ENCODE assay signal across 25 mouse cellular contexts in genomic region chr2:181174646-181175045, GRCm38 (mm10). TPM values are rescaled to one million over a fixed set of nuclear protein-coding genes. Genes with fewer than 3 reads are reported as not detected.
A peak's percentile ranks its signal among the peaks of the same experiment; 100 is the strongest.
DNase-seq lines count a peak whose midpoint lies in the region; ATAC-seq and TF ChIP-seq lines count a peak whose summit lies in the region.
"Had no signal": no experiment of that assay in that cellular context is flagged by ENCODE, and none has a peak within 500 bp of the region (broad histone marks: within the 10 kb centered on the region; RNA-seq: fewer than 3 reads in every experiment).

No protein-coding gene starts in this region.

- H3K4me3 ChIP-seq in left cerebral cortex, adult 2 months, result no peak overlapping the region

- intact Hi-C loops in left cerebral cortex, adult 2 months (cut with DNase I), result loop anchor here (2.0 kb wide), 1 partner anchor 18 kb away; the partner anchor contains the start of gene Eef1a2

- no peak for TF ChIP-seq CTCF in left cerebral cortex, adult 2 months (IDR thresholded peaks at IDR 0.05)

- no peak for DNase-seq in frontal cortex, postnatal 36 days (ENCODE audit: low spot score in 2 of 2)
- no peak for DNase-seq in left cerebral cortex, adult 2 months (ENCODE audit: extremely low spot score in 1 of 2, low spot score in 2 of 2)
- DNase-seq in left cerebral cortex, adult 18-20 months (ENCODE audit: low spot score in 2 of 2), result no peak
- peak; percentile 34 for DNase-seq in right cerebral cortex, adult 18-20 months
- no peak for DNase-seq in right cerebral cortex, postnatal 10 days (ENCODE audit: low spot score in 2 of 2)
- DNase-seq in brain, adult 2 months (ENCODE audit: low read depth, low spot score), result peak; percentile 69
- DNase-seq in spleen, adult 12 weeks (ENCODE audit: low spot score), result no peak
- DNase-seq: adrenal gland, adult 2 months; adrenal gland, adult 8-10 months; adrenal gland, postnatal 10 days; adrenal gland, postnatal 14 days; adrenal gland, postnatal 25 days; adrenal gland, postnatal 36 days; B cell, adult 2 months; cerebellum, adult 11 months; cerebellum, adult 11-12 months; cerebellum, adult 18-20 months had no signal

- ATAC-seq in frontal cortex, adult (ENCODE audit: low TSS enrichment), result peak; percentile 85
- ATAC-seq: activated CD4-positive, CD25-positive, alpha-beta regulatory T cell, adult 4 months; CD4-positive, CD25-positive, alpha-beta regulatory T cell, adult 4 months; Patski had no signal

- peak overlapping the region; percentile 19; the same call in 1 of the 2 replicates for H3K27ac ChIP-seq in left cerebral cortex, adult 2 months

RNA-seq across cellular contexts. Expression of gene Ppdpf, which starts 12.4 kb away (rescaled TPM):
- 10 to 100 TPM; 72.8 to 77.8 TPM for total RNA-seq in left cerebral cortex, adult 2 months (2021)
- total RNA-seq in left cerebral cortex, adult 18-20 months (2021), result 10 to 100 TPM; 74.7 to 76.8 TPM

RNA-seq across cellular contexts. Expression of gene Eef1a2, which starts 17.8 kb away (rescaled TPM):
- 1,000 to 10,000 TPM; 1,380 to 1,388 TPM for total RNA-seq in left cerebral cortex, adult 2 months (2021)
- total RNA-seq in left cerebral cortex, adult 18-20 months (2021), result 1,000 to 10,000 TPM; 1,361 to 1,429 TPM
- total RNA-seq: CH12.LX, MEL had no signal

RNA-seq across cellular contexts. Expression of gene Ptk6, which starts 27.9 kb away (rescaled TPM):
- under 1 TPM in 1 of 2 experiments, not detected in 1; 0.11 TPM for total RNA-seq in left cerebral cortex, adult 2 months (2021)
- not detected for total RNA-seq in left cerebral cortex, adult 18-20 months (2021)
- total RNA-seq: adrenal gland, adult 18-20 months; adrenal gland, postnatal 25 days; adrenal gland, postnatal 36 days; adrenal gland, postnatal 4 days; MEL had no signal

RNA-seq across cellular contexts. Expression of gene Srms, which starts 38.3 kb away (rescaled TPM):
- under 1 TPM; 0.25 to 0.26 TPM for total RNA-seq in left cerebral cortex, adult 2 months (2021)
- total RNA-seq in left cerebral cortex, adult 18-20 months (2021), result under 1 TPM; 0.33 to 0.46 TPM
- total RNA-seq: MEL had no signal

RNA-seq across cellular contexts. Expression of gene Kcnq2, which starts 39.5 kb away (rescaled TPM):
- total RNA-seq in left cerebral cortex, adult 2 months (2021), result 100 to 1,000 TPM; 275 to 280 TPM
- total RNA-seq in left cerebral cortex, adult 18-20 months (2021), result 100 to 1,000 TPM; 264 to 274 TPM

Comparison
In these comparisons a context has a peak if more than half of its experiments do, and no peak if none do; other contexts are left out.
1. DNase-seq: peak in right cerebral cortex, adult 18-20 months (single experiment) and brain, adult 2 months (single experiment); none in frontal cortex, postnatal 36 days (0 of 2), left cerebral cortex, adult 2 months (0 of 2), left cerebral cortex, adult 18-20 months (0 of 2), right cerebral cortex, postnatal 10 days (0 of 2) and spleen, adult 12 weeks (single experiment).